Mouse (Mus musculus) stomach, embryonic 14.5 days (tissue): ENCODE results near the gene Ppm1l. TPM values are rescaled to one million over a fixed set of nuclear protein-coding genes. Genes with fewer than 3 reads are reported as not detected.
A peak's percentile ranks its signal among the peaks of the same experiment; 100 is the strongest.

ENCODE experiments used
- ATAC-seq: fragments of 200-750 bp; cut with Nextera tagmentation; 2 replicates; pipeline ENCODE4 v1.8.0; 2017; ENCODE audit warnings: low read depth, moderate TSS enrichment; ENCODE audit not compliant: insufficient number of reproducible peaks, insufficient read depth, low FRiP score
- H3K27ac ChIP-seq: fragments of 300-500 bp; sonication (generic); 2 replicates; pipeline ENCODE4 v1.5.1; 2014; ENCODE audit warnings: mild to moderate bottlenecking, low read length, moderate library complexity, mixed read lengths
- H3K27me3 ChIP-seq: fragments of 300-500 bp; sonication (generic); 2 replicates; pipeline ENCODE4 v1.6.1; 2014; ENCODE audit warnings: low read length, control low read depth, mixed read lengths; ENCODE audit not compliant: control insufficient read depth, insufficient read depth
- H3K36me3 ChIP-seq: fragments of 300-500 bp; sonication (generic); 2 replicates; pipeline ENCODE4 v1.6.1; 2014; ENCODE audit warnings: mild to moderate bottlenecking, control low read depth, low read length, moderate library complexity, mixed read lengths; ENCODE audit not compliant: control insufficient read depth, insufficient read depth
- H3K4me1 ChIP-seq: fragments of 300-500 bp; sonication (generic); 2 replicates; pipeline ENCODE4 v1.6.1; 2014; ENCODE audit warnings: low read length, control low read depth, mixed read lengths; ENCODE audit not compliant: control insufficient read depth, insufficient read depth
- H3K4me2 ChIP-seq: fragments of 300-500 bp; sonication (generic); replicated peaks from 2 replicates; pipeline ENCODE4 v1.6.1; 2014; ENCODE audit warnings: low read depth, low read length, control low read depth
- H3K4me3 ChIP-seq: fragments of 300-500 bp; sonication (generic); 2 replicates; pipeline ENCODE4 v1.5.1; 2014; ENCODE audit warnings: low read depth, low read length, control low read depth
- H3K9ac ChIP-seq: fragments of 300-500 bp; sonication (generic); replicated peaks from 2 replicates; pipeline ENCODE4 v1.6.1; 2014; ENCODE audit warnings: low read depth, mild to moderate bottlenecking, control low read depth, low read length, moderate library complexity, mixed read lengths
- H3K9me3 ChIP-seq: fragments of 300-500 bp; sonication (generic); 2 replicates; pipeline ENCODE4 v1.6.1; 2016; ENCODE audit warnings: low read depth, low read length, control low read depth; ENCODE audit not compliant: control insufficient read depth
- WGBS: fragments of 180-500 bp; shearing (Covaris S2); extraction: QIAGEN DNeasy Blood & Tissue Kit; methylation state at CpG from one replicate; pipeline ENCODE4 v1.1.7; 2014; 5-methylcytosine and 5-hydroxymethylcytosine counted together
- polyA plus RNA-seq: library from polyadenylated mRNA; unstranded; fragments of >200 nt; fragmentation: Nextera tagmentation; extraction: Ambion mirVana; gene quantifications from 2 replicates; pipeline ENCODE4 v1.2.1, GENCODE M21; 2014

Gene Ppm1l
- polyA plus RNA-seq, 1 experiment from 2014 or later = 8.0 TPM

DNA sequence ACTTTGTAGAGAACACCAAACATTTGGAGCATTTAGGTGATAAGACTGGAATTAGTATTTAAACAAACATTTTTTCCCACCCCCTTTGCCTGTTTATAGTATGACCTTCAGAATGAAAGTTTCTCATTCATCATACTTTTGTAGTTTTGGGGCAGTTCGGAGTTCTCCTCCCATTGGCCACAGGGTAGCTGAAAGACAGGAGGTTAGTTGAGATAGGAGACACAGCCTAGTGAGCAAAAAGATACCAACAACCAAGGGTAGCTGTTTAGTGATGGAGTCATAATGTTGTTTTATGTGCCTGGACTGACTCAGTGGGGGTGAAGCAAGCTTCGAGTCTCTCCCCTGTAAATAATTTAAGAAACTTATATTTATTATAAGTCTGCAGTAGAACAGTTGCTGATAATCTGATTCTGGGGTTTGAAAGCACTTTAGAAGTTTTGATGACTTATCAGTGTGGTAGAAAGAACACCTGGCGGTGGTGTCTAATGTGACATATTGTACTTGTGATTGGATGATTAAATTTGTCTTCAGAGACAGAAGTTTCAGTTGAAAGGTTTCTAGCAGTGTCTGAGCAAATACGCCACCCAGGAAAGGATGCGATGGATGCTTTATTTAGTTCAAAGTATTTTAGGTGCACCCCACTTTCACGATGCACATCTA lies 2.5 kb downstream of the Ppm1l start:
- ATAC-seq = no peak
- Histone ChIP-seq H3K36me3 (no peaks in the 10 kb centered on the region), H3K9ac (no peak overlapping the region), H3K27me3 (no peaks in the 10 kb centered on the region), H3K4me1 (peaks cover 19% of the 10 kb centered on the region; the same call in 1 of the 2 replicates), H3K4me3 (peak overlapping the region; percentile 68), H3K4me2 (peak overlapping the region; percentile 82), H3K27ac (no peak overlapping the region), H3K9me3 (no peaks in the 10 kb centered on the region)
- WGBS = 58% methylated on average over 6 of the region's 6 CpGs

- no peak overlapping the region for H3K9ac ChIP-seq
- no peak overlapping the region for H3K27ac ChIP-seq
- H3K4me2 ChIP-seq = no peak overlapping the region
- peaks cover 9% of the 10 kb centered on the region; the same call in 1 of the 2 replicates for H3K4me1 ChIP-seq
- WGBS = 80% methylated on average over 3 of the region's 3 CpGs
- no peaks in the 10 kb centered on the region for H3K27me3 ChIP-seq
- H3K36me3 ChIP-seq = no peaks in the 10 kb centered on the region
- H3K9me3 ChIP-seq = no peaks in the 10 kb centered on the region
- no peak overlapping the region for H3K4me3 ChIP-seq
- no peak for ATAC-seq
These were observed 7.3 kb downstream of the Ppm1l start for GRCm38 (mm10) chr3:69323982-69324381.

- 48% methylated on average over 5 of the region's 5 CpGs for WGBS
- Histone ChIP-seq H3K9ac (no peak overlapping the region), H3K4me3 (no peak overlapping the region), H3K27me3 (no peaks in the 10 kb centered on the region), H3K4me2 (no peak overlapping the region), H3K9me3 (no peaks in the 10 kb centered on the region), H3K4me1 (no peaks in the 10 kb centered on the region), H3K27ac (no peak overlapping the region), H3K36me3 (no peaks in the 10 kb centered on the region)
- no peak for ATAC-seq
These were observed 13.2 kb downstream of the Ppm1l start for GRCm38 (mm10) chr3:69329910-69330309.

GRCm38 (mm10) chr3:69333819-69334218 lies 17.2 kb downstream of the Ppm1l start:
- Histone ChIP-seq H3K36me3 (no peaks in the 10 kb centered on the region), H3K9me3 (no peaks in the 10 kb centered on the region), H3K4me2 (no peak overlapping the region), H3K4me1 (no peaks in the 10 kb centered on the region), H3K9ac (no peak overlapping the region), H3K4me3 (no peak overlapping the region), H3K27me3 (no peaks in the 10 kb centered on the region), H3K27ac (no peak overlapping the region)
- ATAC-seq = no peak
- 58% methylated on average over 9 of the region's 9 CpGs for WGBS

- H3K4me2 ChIP-seq = no peak overlapping the region
- 61% methylated on average over 1 of the region's 1 CpGs for WGBS
- no peak for ATAC-seq
These were observed 23.8 kb downstream of the Ppm1l start for GRCm38 (mm10) chr3:69340486-69340885.

GRCm38 (mm10) chr3:69340971-69341370 lies 24.3 kb downstream of the Ppm1l start:
- Histone ChIP-seq H3K4me2 (no peak overlapping the region), H3K9ac (no peak overlapping the region), H3K9me3 (no peaks in the 10 kb centered on the region), H3K4me1 (no peaks in the 10 kb centered on the region), H3K27me3 (no peaks in the 10 kb centered on the region), H3K36me3 (no peaks in the 10 kb centered on the region), H3K4me3 (no peak overlapping the region), H3K27ac (no peak overlapping the region)
- ATAC-seq = no peak

More at GRCm38 (mm10) chr3:69340486-69340885, 23.8 kb downstream of the Ppm1l start:
- Histone ChIP-seq H3K9me3 (no peaks in the 10 kb centered on the region), H3K27ac (no peak overlapping the region), H3K27me3 (no peaks in the 10 kb centered on the region), H3K9ac (no peak overlapping the region), H3K4me3 (no peak overlapping the region), H3K4me1 (no peaks in the 10 kb centered on the region), H3K36me3 (no peaks in the 10 kb centered on the region)

DNA sequence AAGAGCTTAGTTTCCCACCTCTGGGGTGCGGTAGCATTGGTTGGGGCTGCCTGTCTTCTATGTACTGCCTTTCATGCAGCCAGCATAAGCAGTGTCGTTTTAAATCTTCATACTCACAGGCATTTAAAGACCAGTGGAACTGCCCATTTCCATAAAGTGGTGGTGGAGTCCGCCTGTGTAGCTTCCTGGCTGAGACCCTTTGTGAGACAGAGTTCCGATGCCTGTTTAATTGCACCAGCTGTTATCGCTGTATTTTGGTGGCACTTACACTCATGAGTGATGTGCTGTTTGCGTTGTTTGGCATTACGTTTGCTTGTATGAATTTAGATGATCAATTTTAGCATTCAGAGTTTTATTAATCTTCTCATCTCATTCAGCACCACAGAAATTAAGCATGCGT lies 24.9 kb downstream of the Ppm1l start:
- no peak overlapping the region for H3K4me2 ChIP-seq
- no peak overlapping the region for H3K27ac ChIP-seq
- 77% methylated on average over 8 of the region's 8 CpGs for WGBS
- no peaks in the 10 kb centered on the region for H3K27me3 ChIP-seq
- H3K9ac ChIP-seq = no peak overlapping the region
- no peak overlapping the region for H3K4me3 ChIP-seq
- no peaks in the 10 kb centered on the region for H3K4me1 ChIP-seq
- no peaks in the 10 kb centered on the region for H3K9me3 ChIP-seq
- no peak for ATAC-seq
- no peaks in the 10 kb centered on the region for H3K36me3 ChIP-seq

- no peaks in the 10 kb centered on the region for H3K4me1 ChIP-seq
- no peaks in the 10 kb centered on the region for H3K36me3 ChIP-seq
- H3K9me3 ChIP-seq = no peaks in the 10 kb centered on the region
- H3K27ac ChIP-seq = no peak overlapping the region
- ATAC-seq = no peak
- WGBS = 70% methylated on average over 8 of the region's 8 CpGs
- no peaks in the 10 kb centered on the region for H3K27me3 ChIP-seq
- no peak overlapping the region for H3K4me3 ChIP-seq
- no peak overlapping the region for H3K9ac ChIP-seq
- no peak overlapping the region for H3K4me2 ChIP-seq
These were observed 25.7 kb downstream of the Ppm1l start for GRCm38 (mm10) chr3:69342247-69342921.
